Mouse (Mus musculus): ENCODE results near the gene Tmtc1. TPM values are rescaled to one million over a fixed set of nuclear protein-coding genes. Genes with fewer than 3 reads are reported as not detected.

Tmtc1 gene
- polyA plus RNA-seq, 1 experiment from 2014 or later = 2.0 TPM

DNA sequence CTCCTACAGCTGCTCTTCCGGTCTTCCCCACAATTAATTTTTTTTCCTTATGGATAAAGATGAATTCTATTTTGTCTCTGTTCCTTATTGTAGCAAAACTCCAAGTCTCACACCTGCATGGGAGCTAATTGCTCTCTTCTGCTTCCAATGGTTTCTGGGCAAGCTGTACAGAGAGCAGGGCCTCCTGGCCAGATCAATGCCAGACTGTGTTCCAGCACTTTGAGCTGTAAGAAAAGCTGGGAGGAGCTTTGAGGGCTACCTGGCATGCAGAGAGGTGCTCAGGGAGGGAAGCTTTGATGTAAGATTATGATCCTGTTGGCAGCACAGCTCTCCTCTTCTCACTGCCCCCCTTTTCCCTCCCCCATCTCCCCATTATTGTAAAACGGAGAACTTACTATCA lies 10.6 kb upstream of the Tmtc1 start:
- 65% methylated on average over 2 of the region's 2 CpGs for WGBS
- ATAC-seq (ENCODE audit: extremely low read depth, insufficient number of reproducible peaks, low FRiP score, low TSS enrichment) = no peak

GRCm38 (mm10) chr6:148448151-148448550 lies 4.0 kb upstream of the Tmtc1 start:
- Histone ChIP-seq H3K4me2 (no peak overlapping the region), H3K27me3 (replicated peaks) (peaks cover 38% of the 10 kb centered on the region), H3K36me3 (no peaks in the 10 kb centered on the region; the same call in 1 of the 2 replicates), H3K9me3 (no peaks in the 10 kb centered on the region), H3K9ac (no peak overlapping the region), H3K27ac (replicated peaks) (no peak overlapping the region), H3K4me3 (no peak overlapping the region), H3K4me1 (peaks cover 4% of the 10 kb centered on the region)
- ATAC-seq (ENCODE audit: extremely low read depth, insufficient number of reproducible peaks, low FRiP score, low TSS enrichment) = no peak
- 58% methylated on average over 3 of the region's 3 CpGs for WGBS

More for the DNA sequence above, 10.6 kb upstream of the Tmtc1 start:
- no peaks in the 10 kb centered on the region for H3K36me3 ChIP-seq
- no peak overlapping the region for H3K9ac ChIP-seq
- no peak overlapping the region for H3K27ac ChIP-seq (replicated peaks)
- H3K4me2 ChIP-seq = no peak overlapping the region
- 0 out of 2 replicates have a peak, but pooled peaks cover 3% of the 10 kb centered on the region for H3K27me3 ChIP-seq (replicated peaks)
- H3K9me3 ChIP-seq = peaks cover 8% of the 10 kb centered on the region
- H3K4me3 ChIP-seq = no peak overlapping the region
- no peaks in the 10 kb centered on the region for H3K4me1 ChIP-seq

GRCm38 (mm10) chr6:148446113-148446512 lies 1.9 kb upstream of the Tmtc1 start:
- ATAC-seq (ENCODE audit: extremely low read depth, insufficient number of reproducible peaks, low FRiP score, low TSS enrichment) = no peak
- 52% methylated on average over 3 of the region's 3 CpGs for WGBS

DNA sequence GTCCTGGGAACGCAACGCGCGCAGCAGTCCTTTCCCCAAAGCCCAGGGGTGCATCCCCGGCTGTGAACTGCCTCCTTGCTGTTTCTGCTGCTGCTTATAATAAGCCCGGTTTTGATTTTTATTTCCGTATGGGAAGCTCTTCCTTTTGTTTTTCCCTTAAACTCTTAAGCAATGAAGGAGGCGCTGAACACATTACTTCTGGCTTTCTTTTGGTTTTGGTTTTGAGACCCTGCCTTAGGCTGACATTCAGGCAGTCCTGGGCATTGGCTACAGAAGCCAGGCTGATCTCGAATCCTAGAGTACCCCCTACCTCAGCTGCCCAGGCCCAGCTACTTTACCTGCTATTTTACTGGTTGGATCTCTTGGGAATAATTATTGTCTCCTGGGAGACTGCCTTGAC lies 607 bp upstream of the Tmtc1 start:
- peaks cover 57% of the 10 kb centered on the region for H3K27me3 ChIP-seq (replicated peaks)
- peak overlapping the region; percentile 73 for H3K4me3 ChIP-seq
- no peak overlapping the region for H3K27ac ChIP-seq (replicated peaks)
- no peak for ATAC-seq (ENCODE audit: extremely low read depth, insufficient number of reproducible peaks, low FRiP score, low TSS enrichment)
- 6% methylated on average over 9 of the region's 9 CpGs for WGBS
- H3K36me3 ChIP-seq = no peaks in the 10 kb centered on the region; the same call in 1 of the 2 replicates
- peak overlapping the region; percentile 78 for H3K9ac ChIP-seq
- no peaks in the 10 kb centered on the region for H3K9me3 ChIP-seq
- H3K4me2 ChIP-seq = peak overlapping the region; percentile 94
- H3K4me1 ChIP-seq = peaks cover 21% of the 10 kb centered on the region

More at GRCm38 (mm10) chr6:148446113-148446512, 1.9 kb upstream of the Tmtc1 start:
- H3K4me3 ChIP-seq = no peak overlapping the region
- H3K4me2 ChIP-seq = no peak overlapping the region
- H3K36me3 ChIP-seq = no peaks in the 10 kb centered on the region; the same call in 1 of the 2 replicates
- H3K9me3 ChIP-seq = no peaks in the 10 kb centered on the region
- H3K9ac ChIP-seq = no peak overlapping the region
- peaks cover 21% of the 10 kb centered on the region for H3K4me1 ChIP-seq
- H3K27ac ChIP-seq (replicated peaks) = no peak overlapping the region
- peaks cover 51% of the 10 kb centered on the region for H3K27me3 ChIP-seq (replicated peaks)

DNA sequence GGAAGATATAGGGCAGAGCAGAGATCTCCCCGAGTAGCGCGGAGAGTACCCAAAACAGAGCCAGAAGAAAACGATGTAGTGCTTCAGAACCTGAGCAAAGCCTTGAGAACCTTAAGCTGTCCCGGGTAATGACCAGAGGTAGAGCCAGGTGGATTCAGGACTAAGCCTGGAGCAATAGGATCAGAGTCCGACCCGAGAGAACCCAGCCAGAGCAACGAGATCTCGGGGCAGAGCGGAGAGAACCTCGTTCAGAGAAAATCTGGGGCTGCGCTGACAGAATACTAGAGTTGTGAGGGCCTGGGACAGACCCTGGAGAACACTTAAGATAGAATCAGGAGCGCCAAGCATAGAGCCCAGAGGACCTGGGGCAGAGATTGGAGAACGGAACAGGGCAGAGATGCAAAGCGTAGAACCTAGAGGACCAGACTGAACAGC lies 881 bp downstream of the Tmtc1 start:
- Histone ChIP-seq H3K27me3 (replicated peaks) (peaks cover 57% of the 10 kb centered on the region), H3K4me2 (peak overlapping the region; percentile 94)

DNA sequence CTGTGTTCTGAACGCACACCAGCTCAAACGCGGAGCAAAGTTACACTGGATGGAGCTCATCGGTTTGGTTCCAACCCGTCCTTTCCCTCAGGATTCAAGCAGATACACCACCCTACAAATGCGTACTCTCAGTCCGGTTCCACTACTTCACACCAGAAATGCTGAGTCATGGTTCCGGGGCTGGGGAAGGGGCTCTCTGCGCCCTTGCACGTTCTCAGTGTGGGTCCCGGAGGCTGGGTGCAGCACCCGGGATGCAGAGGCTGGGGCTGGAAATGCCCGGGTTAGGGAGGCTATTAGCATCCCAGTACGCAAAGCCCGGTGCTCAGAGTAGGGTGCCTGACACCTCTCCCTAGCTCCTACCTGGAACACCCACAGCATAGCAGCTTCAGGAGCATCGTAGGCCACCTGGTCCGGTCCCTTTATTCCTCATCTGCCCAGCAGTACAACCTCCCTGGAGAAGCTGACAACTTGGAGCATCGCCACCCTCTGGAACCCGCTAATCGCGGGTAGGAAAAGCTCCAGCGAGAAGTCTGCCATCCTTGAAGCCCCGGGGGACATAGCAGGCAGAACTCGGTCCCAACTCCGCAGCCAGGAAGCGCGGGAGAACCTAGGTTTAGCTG lies 1.4 kb downstream of the Tmtc1 start:
- H3K9me3 ChIP-seq = no peaks in the 10 kb centered on the region
- H3K27me3 ChIP-seq (replicated peaks) = peaks cover 57% of the 10 kb centered on the region
- peaks cover 39% of the 10 kb centered on the region for H3K4me1 ChIP-seq
- H3K27ac ChIP-seq (replicated peaks) = peak overlapping the region; percentile 43; the same call in 1 of the 2 replicates
- H3K4me2 ChIP-seq = peak overlapping the region; percentile 94
- 2% methylated on average over 27 of the region's 27 CpGs for WGBS
- H3K9ac ChIP-seq = peak overlapping the region; percentile 78
- peak overlapping the region; percentile 73 for H3K4me3 ChIP-seq
- no peaks in the 10 kb centered on the region for H3K36me3 ChIP-seq
- no peak for ATAC-seq (ENCODE audit: extremely low read depth, insufficient number of reproducible peaks, low FRiP score, low TSS enrichment)

More for the DNA sequence above, 881 bp downstream of the Tmtc1 start:
- Histone ChIP-seq H3K36me3 (no peaks in the 10 kb centered on the region; the same call in 1 of the 2 replicates), H3K27ac (replicated peaks) (no peak overlapping the region), H3K4me1 (peaks cover 34% of the 10 kb centered on the region), H3K4me3 (peak overlapping the region; percentile 73), H3K9ac (peak overlapping the region; percentile 78), H3K9me3 (no peaks in the 10 kb centered on the region)
- 2% methylated on average over 15 of the region's 15 CpGs for WGBS
- no peak for ATAC-seq (ENCODE audit: extremely low read depth, insufficient number of reproducible peaks, low FRiP score, low TSS enrichment)

GRCm38 (mm10) chr6:148441871-148442270 lies 2.3 kb downstream of the Tmtc1 start:
- no peak for ATAC-seq (ENCODE audit: extremely low read depth, insufficient number of reproducible peaks, low FRiP score, low TSS enrichment)
- Histone ChIP-seq H3K27ac (replicated peaks) (peak overlapping the region; percentile 43; the same call in 1 of the 2 replicates), H3K4me2 (peak overlapping the region; percentile 94), H3K4me1 (peaks cover 45% of the 10 kb centered on the region), H3K4me3 (peak overlapping the region; percentile 73), H3K9me3 (no peaks in the 10 kb centered on the region), H3K9ac (peak overlapping the region; percentile 78; the same call in 1 of the 2 replicates), H3K36me3 (no peaks in the 10 kb centered on the region), H3K27me3 (replicated peaks) (peaks cover 55% of the 10 kb centered on the region)
- WGBS = 9% methylated on average over 5 of the region's 5 CpGs

DNA sequence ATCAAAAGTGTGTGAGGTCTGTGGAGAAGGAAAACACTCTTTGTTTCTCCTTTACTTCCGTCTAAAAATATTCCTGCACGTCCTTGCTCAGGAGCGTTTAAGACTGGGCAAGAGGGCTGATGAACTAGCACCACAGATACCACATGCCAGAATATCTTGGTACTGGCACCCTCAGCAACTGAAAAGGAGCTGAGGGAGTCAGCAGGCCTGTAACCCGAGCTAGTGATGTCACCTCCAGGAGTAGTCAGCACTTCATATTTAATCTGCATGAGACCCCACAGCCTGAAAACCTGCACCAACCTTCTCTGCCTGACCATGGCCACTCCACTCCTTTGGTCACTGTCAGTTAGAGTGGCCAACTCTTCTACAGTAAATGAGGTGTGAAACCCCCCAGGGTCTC lies 5.1 kb downstream of the Tmtc1 start:
- H3K27ac ChIP-seq (replicated peaks) = peak overlapping the region; percentile 24; the same call in 1 of the 2 replicates
- ATAC-seq (ENCODE audit: extremely low read depth, insufficient number of reproducible peaks, low FRiP score, low TSS enrichment) = no peak
- 31% methylated on average over 4 of the region's 4 CpGs for WGBS

DNA sequence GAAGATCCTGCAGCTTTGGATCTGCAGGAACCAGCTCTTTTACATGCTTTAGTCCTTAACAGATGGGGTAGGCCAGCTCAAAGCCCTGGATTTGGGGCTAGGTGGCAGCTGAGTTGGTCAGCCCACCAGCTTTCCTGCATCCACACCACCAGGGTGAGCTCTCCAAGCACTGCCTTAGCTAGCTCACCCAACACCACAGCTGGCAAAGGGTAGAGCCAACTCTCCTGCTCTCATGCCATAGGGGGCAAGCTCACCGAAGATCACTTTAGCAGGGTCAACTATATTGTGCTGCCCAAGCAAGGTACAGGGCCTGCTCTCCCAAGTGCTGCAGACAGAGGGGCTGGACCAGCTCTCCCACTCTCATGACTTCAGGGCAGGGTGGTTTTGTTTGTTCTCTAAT lies 6.6 kb downstream of the Tmtc1 start:
- Histone ChIP-seq H3K9ac (no peak overlapping the region), H3K27me3 (replicated peaks) (peaks cover 16% of the 10 kb centered on the region), H3K27ac (replicated peaks) (no peak overlapping the region), H3K4me3 (no peak overlapping the region), H3K4me2 (no peak overlapping the region), H3K9me3 (no peaks in the 10 kb centered on the region), H3K4me1 (peaks cover 40% of the 10 kb centered on the region), H3K36me3 (no peaks in the 10 kb centered on the region)
- WGBS = 84% methylated on average over 1 of the region's 1 CpGs
- no peak for ATAC-seq (ENCODE audit: extremely low read depth, insufficient number of reproducible peaks, low FRiP score, low TSS enrichment)

More for the DNA sequence above, 5.1 kb downstream of the Tmtc1 start:
- Histone ChIP-seq H3K4me3 (no peak overlapping the region), H3K9ac (peak overlapping the region; percentile 52; the same call in 1 of the 2 replicates), H3K9me3 (no peaks in the 10 kb centered on the region), H3K27me3 (replicated peaks) (peaks cover 29% of the 10 kb centered on the region), H3K4me1 (peaks cover 51% of the 10 kb centered on the region), H3K4me2 (no peak overlapping the region), H3K36me3 (no peaks in the 10 kb centered on the region)

DNA sequence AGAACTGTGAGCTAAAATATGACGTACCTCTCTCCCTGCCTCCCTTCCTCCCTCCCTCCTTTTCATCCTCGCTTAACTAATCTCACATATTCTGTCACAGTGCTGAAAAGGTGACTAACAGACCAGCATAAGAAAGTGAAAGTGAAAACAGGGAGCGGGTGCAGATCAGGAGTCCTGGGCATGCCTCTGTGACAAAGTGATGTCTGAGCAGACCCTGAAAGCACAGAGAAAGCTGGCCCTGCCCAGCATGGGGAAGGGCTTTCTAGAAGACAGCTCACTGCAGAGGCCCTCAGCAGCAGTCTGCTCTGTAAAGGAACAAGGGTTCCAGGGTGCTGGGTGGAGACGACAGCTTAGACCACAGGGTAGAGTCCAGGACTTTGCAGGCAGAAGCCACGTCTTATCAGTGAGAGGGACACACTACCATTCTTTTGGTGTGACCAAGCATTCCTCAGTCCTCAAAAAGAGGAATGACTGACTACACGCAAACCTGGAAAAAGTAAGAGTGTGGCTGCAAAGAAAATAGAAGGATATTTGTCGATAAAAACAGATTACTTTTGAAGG lies 7.7 kb downstream of the Tmtc1 start:
- H3K9me3 ChIP-seq = no peaks in the 10 kb centered on the region
- ATAC-seq (ENCODE audit: extremely low read depth, insufficient number of reproducible peaks, low FRiP score, low TSS enrichment) = no peak
- peaks cover 10% of the 10 kb centered on the region for H3K27me3 ChIP-seq (replicated peaks)
- H3K9ac ChIP-seq = no peak overlapping the region
- H3K4me3 ChIP-seq = no peak overlapping the region
- no peaks in the 10 kb centered on the region for H3K36me3 ChIP-seq
- WGBS = 58% methylated on average over 7 of the region's 7 CpGs
- no peak overlapping the region for H3K27ac ChIP-seq (replicated peaks)
- peaks cover 32% of the 10 kb centered on the region for H3K4me1 ChIP-seq
- H3K4me2 ChIP-seq = 0 out of 2 replicates have a peak overlapping the region, but pooled peaks have one; percentile 16

GRCm38 (mm10) chr6:148421577-148421976 lies 22.6 kb downstream of the Tmtc1 start:
- H3K4me2 ChIP-seq = no peak overlapping the region
- H3K27me3 ChIP-seq (replicated peaks) = no peaks in the 10 kb centered on the region
- H3K9ac ChIP-seq = no peak overlapping the region
- H3K27ac ChIP-seq (replicated peaks) = no peak overlapping the region
- ATAC-seq (ENCODE audit: extremely low read depth, insufficient number of reproducible peaks, low FRiP score, low TSS enrichment) = no peak
- 53% methylated on average over 7 of the region's 7 CpGs for WGBS
- no peaks in the 10 kb centered on the region for H3K36me3 ChIP-seq
- no peaks in the 10 kb centered on the region for H3K9me3 ChIP-seq
- no peak overlapping the region for H3K4me3 ChIP-seq
- H3K4me1 ChIP-seq = peaks cover 11% of the 10 kb centered on the region
